Mouse (Mus musculus) activated CD4-positive, CD25-positive, alpha-beta regulatory T cell, adult 9 weeks (primary cell): Measurements from ENCODE around the gene Rhbdd3. TPM values are rescaled to one million over a fixed set of nuclear protein-coding genes. Genes with fewer than 3 reads are reported as not detected.

Experiments
- polyA plus RNA-seq: library from polyadenylated mRNA; unstranded; fragments of 100-300 nt; shearing (Covaris generic); gene quantifications from one replicate; pipeline ENCODE4 v1.2.1, GENCODE M21; 2017

Rhbdd3 gene
- polyA plus RNA-seq = 6.9 TPM

DNA sequence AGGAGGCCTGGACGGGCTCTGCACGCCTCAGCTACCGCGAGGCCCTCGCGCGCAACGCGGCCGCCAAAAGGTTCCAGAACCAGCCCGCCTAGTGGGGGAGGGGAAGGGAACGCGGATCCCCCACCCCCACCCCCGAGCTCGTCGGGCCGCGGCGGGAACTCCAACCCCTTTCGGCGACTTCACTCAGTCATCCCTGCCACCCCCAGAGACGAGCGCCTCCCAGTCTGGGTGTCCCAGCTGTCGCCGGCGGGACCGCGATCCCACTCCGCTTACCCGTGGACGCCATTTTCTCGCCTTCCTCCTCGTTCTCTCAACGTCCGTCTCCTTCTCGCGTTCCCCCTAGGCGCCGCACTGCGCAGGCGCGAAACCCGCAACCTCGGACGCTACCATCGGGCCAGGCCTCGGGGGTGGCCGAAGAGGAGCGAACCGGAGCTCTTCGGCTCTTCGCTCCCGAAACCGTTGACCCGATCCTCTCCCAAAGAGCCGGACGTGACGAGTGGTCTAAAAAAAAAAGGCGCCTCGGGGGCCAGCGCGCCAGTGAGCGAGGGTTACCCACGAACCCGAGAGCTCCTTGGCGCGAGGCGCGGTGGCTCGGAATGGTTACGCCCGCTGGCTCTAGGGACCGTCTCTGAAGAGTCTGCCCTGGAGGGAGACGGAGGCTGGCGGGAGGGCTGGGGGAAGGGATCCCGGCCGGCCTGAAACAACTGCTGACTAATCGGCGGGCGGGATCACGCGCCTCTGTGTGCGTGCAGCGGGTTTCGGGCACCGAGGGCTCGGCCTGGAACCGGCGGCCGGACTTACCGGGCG lies at the start of gene Rhbdd3, which contains the start of gene Ewsr1:
Gene Rhbdd3, plus strand, starts transcription at position 191 of the 807 bp plus-strand sequence.
Gene Ewsr1, minus strand, starts transcription at position 531 of the 807 bp plus-strand sequence.

DNA sequence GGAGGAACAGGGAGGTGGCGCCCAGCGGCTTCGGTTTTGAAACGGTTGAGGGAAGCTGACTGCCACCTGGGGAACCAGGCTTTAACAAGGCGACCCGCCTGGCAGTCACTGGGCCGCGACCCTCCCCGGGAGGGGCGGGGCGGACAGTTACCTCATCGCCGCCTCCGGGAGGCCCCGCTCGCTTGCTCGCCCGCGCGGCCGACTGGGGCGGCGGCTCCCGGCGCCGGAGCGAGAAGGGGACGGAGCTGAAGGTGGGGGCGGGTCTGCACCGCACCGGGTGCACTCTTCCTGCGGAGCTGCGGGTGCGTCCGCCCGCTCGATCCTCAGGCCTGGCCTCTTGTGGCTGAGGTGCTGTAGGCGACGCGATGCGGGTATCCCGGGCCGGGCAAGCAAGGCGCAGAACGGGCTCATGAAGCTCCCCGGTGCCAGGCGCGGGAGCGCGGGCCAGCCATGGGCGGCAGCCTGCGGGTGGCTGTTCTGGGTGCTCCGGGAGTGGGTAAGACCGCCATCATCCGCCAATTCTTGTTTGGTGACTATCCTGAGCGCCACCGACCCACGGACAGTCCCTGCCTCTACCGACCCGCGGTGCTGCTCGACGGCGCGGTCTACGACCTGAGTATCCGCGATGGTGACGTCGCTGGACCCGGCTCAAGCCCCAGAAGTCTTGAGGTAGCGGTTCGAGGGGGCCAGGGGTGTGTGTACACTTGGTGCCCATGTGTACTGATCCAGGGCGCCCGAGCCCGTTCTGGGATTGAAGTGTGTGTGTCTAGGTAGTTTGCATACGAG lies 40.7 kb upstream of the Rhbdd3 start, which contains the start of gene Rasl10a:
Gene Rasl10a, plus strand, starts transcription at position 273 of the 786 bp plus-strand sequence.

DNA sequence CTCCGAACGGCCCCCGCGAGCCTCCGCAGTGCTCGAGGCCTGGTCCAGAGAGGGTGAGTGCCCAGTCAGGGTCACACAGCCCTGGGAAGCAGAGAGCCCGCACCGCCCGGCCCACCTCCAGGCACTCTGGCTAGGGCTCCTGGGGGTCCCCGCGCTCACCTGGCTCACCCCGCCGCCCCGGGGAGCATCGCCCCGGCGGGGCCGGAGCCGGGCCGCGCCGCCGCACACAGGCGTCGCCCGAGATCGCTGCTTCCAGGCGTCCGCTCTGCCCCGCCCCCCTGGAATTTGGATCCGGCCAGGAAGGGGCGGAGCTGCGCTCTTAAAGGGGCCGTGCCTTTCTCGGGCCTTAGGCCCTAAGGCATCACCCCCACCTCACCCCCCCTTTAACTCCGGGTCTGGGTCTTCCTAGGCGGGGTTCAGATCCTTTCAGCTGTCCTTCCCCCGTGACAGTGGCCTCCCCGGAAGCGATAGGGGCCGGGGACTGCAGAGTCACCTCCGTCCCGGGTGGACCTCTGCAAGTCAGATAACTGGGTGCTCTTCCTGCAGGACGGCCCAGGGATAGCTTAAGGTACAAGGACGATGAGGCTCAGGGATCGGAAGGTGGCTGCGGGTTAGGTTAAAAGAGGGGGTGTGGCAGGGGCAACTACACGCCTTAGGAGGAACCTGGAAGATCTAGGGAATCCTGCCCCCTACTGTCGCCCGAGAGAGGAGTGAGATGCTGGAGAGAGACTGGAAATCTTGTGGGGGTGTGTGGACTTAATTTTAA lies 33.5 kb upstream of the Rhbdd3 start, which contains the start of gene Gas2l1:
Gene Gas2l1, minus strand, starts transcription at position 272 of the 766 bp plus-strand sequence.

DNA sequence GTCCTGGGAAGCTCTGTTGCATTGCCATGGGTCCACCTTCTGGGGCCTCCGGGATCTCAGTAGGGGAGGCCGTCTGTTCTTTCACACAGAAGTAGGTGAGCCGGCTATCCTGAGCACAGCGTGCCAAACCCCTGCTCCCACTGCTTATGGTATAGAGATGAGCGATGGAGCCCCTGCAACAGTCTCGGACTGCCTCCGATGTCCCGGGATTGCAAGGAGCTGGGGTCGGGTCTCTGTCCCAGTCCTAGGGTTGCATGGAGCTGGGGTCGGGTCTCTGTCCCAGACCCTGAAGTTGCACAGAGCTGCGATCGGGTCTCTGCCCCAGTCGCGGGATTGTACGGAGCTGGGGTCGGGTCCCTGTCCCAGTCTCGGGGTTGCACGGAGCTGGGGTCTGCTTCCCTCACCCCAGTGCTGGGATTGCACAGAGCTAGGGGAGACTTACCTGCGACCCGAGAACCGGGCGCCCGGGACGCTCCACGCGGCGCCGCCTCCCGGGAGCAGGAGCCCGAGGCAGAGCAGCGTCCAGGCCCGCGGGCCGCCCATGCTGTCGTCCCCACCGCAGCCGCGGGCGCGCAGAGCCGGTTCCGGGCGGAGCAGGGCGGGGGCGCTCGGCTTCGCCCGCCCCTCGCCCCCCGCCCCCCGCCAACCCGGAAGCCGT lies 53.1 kb downstream of the Rhbdd3 start, which contains the start of gene Emid1:
Gene Emid1, minus strand, starts transcription at position 578 of the 658 bp plus-strand sequence.

Other genes starting within 250 kb of the Rhbdd3 start
- gene Nf2, start 249.4 kb upstream of the Rhbdd3 start, polyA plus RNA-seq = 50.3 TPM
- 41.5 TPM for gene Nipsnap1, start 225.0 kb upstream of the Rhbdd3 start, polyA plus RNA-seq
- gene Thoc5, start 203.6 kb upstream of the Rhbdd3 start, polyA plus RNA-seq = 55.9 TPM
- gene Nefh, start 150.9 kb upstream of the Rhbdd3 start, polyA plus RNA-seq = 5.4 TPM
- 110 TPM for gene Ap1b1, start 112.1 kb upstream of the Rhbdd3 start, polyA plus RNA-seq
- gene Rasl10a, start 40.8 kb upstream of the Rhbdd3 start, polyA plus RNA-seq = not detected
- 1.8 TPM for gene Gas2l1, start 33.6 kb upstream of the Rhbdd3 start, polyA plus RNA-seq
- 768 TPM for gene Ewsr1, start 340 bp downstream of the Rhbdd3 start, polyA plus RNA-seq
- gene Emid1, start 53.3 kb downstream of the Rhbdd3 start, polyA plus RNA-seq = 1.3 TPM
- gene Kremen1, start 162.6 kb downstream of the Rhbdd3 start, polyA plus RNA-seq = 2.8 TPM